ENCODE assay signal across 18 mouse cellular contexts in the genomic region with DNA sequence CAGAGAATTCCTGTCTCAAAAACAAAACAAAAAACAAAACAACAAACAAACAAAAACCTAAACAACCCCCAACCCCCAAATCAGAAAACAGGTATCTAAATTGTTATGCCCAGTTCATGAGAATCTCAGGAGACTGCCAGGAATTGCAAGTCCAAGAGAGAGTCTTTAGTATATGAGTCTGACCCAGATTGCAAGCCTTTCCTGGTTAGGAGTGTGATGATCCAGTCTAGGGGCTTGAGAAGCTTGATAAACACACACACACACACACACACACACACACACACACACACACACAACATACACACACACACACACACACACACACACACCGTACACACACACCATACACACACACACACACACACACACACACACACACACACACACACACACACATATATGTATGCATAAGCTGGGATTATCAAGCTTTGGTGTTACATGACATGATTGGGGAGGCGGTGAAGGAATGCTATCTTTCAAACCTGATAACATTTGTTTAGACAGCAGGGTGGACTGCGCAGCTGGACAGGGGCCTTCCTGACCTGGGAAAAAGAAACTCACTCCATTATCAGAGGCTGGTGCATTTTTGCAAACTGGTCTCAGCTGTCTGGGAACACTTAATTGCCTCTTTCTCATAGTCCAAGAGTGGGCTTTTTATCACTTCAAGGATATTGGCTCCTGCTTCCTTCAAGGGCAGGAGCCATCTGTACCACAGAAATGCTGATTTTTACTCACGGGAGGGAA. TPM values are rescaled to one million over a fixed set of nuclear protein-coding genes. Genes with fewer than 3 reads are reported as not detected.
A peak's percentile ranks its signal among the peaks of the same experiment; 100 is the strongest.
DNase-seq lines count a peak whose midpoint lies in the region; ATAC-seq lines count a peak whose summit lies in the region.
"Had no signal": no experiment of that assay in that cellular context is flagged by ENCODE, and none has a peak within 500 bp of the region (broad histone marks: within the 10 kb centered on the region; RNA-seq: fewer than 3 reads in every experiment).

No protein-coding gene starts in this region.

- H3K4me3 ChIP-seq in heart, embryonic 13.5 days = no peak overlapping the region
- H3K4me3 ChIP-seq in liver, embryonic 13.5 days (replicated peaks) = no peak overlapping the region
- H3K4me3 ChIP-seq: embryonic facial prominence, embryonic 10.5 days had no signal

- peaks cover 24% of the 10 kb centered on the region for H3K4me1 ChIP-seq in heart, embryonic 13.5 days
- H3K4me1 ChIP-seq in liver, embryonic 13.5 days (replicated peaks) = peaks cover 69% of the 10 kb centered on the region

- no peak for DNase-seq in heart, adult 8-10 months (ENCODE audit: low spot score)
- DNase-seq in ovary, adult 18-20 months (ENCODE audit: low spot score) = peak; percentile 68
- DNase-seq in ovary, postnatal 10 days (ENCODE audit: low spot score) = no peak
- no peak for DNase-seq in liver, embryonic 13.5 days
- DNase-seq in yolk sac, embryonic 10.5 days (ENCODE audit: low spot score) = peak; percentile 63
- DNase-seq in gastrocnemius, postnatal 10 days = no peak
- DNase-seq: cerebellum, adult 2 months; gastrocnemius, postnatal 36 days; kidney, adult 8-10 months; kidney, postnatal 4 days; right cerebral cortex, adult 18-20 months; spleen, adult 18-20 months had no signal

- peak overlapping the region; percentile 33; the same call in 1 of the 2 replicates for H3K9ac ChIP-seq in heart, embryonic 13.5 days
- H3K9ac ChIP-seq in liver, embryonic 13.5 days = 0 out of 2 replicates have a peak overlapping the region, but pooled peaks have one; percentile 19

- no peaks in the 10 kb centered on the region for H3K27me3 ChIP-seq in heart, embryonic 13.5 days (replicated peaks)
- no peaks in the 10 kb centered on the region for H3K27me3 ChIP-seq in liver, embryonic 13.5 days

- WGBS in heart, embryonic 13.5 days = 9% methylated on average over 3 of the region's 4 CpGs
- 38% methylated on average over 3 of the region's 4 CpGs for WGBS in liver, embryonic 13.5 days (ENCODE audit: insufficient replicate concordance)

- no peak overlapping the region for H3K4me2 ChIP-seq in heart, embryonic 13.5 days
- peak overlapping the region; percentile 10; the same call in 1 of the 2 replicates for H3K4me2 ChIP-seq in liver, embryonic 13.5 days

- H3K27ac ChIP-seq in heart, embryonic 13.5 days (replicated peaks) = peak overlapping the region; percentile 79
- H3K27ac ChIP-seq in liver, embryonic 13.5 days = peak overlapping the region; percentile 87
- H3K27ac ChIP-seq: embryonic facial prominence, embryonic 10.5 days had no signal

- H3K36me3 ChIP-seq in heart, embryonic 13.5 days = no peaks in the 10 kb centered on the region
- H3K36me3 ChIP-seq in liver, embryonic 13.5 days = no peaks in the 10 kb centered on the region
- H3K36me3 ChIP-seq: embryonic facial prominence, embryonic 10.5 days had no signal

- H3K9me3 ChIP-seq in heart, embryonic 13.5 days = no peaks in the 10 kb centered on the region
- no peaks in the 10 kb centered on the region for H3K9me3 ChIP-seq in liver, embryonic 13.5 days (replicated peaks)
- H3K9me3 ChIP-seq: embryonic facial prominence, embryonic 10.5 days had no signal

- ATAC-seq in heart, embryonic 13.5 days (ENCODE audit: extremely low read depth, insufficient number of reproducible peaks, low FRiP score, low TSS enrichment) = peak; percentile 49
- ATAC-seq in liver, embryonic 13.5 days (ENCODE audit: low read depth) = no peak
- ATAC-seq: activated CD4-positive, CD25-positive, alpha-beta regulatory T cell, adult 4 months; CD4-positive, CD25-positive, alpha-beta regulatory T cell, adult 4 months; hindbrain, embryonic 16.5 days; lung, postnatal 0 days had no signal

RNA-seq across cellular contexts. Expression of a gene that starts 21.6 kb away (rescaled TPM):
- polyA plus RNA-seq in heart, embryonic 13.5 days (2015; fragmentation: Nextera tagmentation; extraction: Ambion mirVana) = 9.3 and 10.3 TPM in 2 replicates
- 1 to 10 TPM; 2.9 to 5.6 (median 3.8) TPM for total RNA-seq in heart, adult 8-10 months (2022)
- 10.3 and 11.3 TPM in 2 replicates for polyA plus RNA-seq in liver, embryonic 13.5 days (2015; fragmentation: Nextera tagmentation; extraction: Ambion mirVana)
- total RNA-seq in gastrocnemius, postnatal 10 days (2021) = 1 to 10 TPM; 3.5 to 5.0 TPM

Comparison
In these comparisons a context has a peak if more than half of its experiments do, and no peak if none do; other contexts are left out.
1. DNase-seq: peak in ovary, adult 18-20 months (single experiment) and yolk sac, embryonic 10.5 days (single experiment); none in heart, adult 8-10 months (single experiment), ovary, postnatal 10 days (single experiment), liver, embryonic 13.5 days (single experiment) and gastrocnemius, postnatal 10 days (single experiment).